Mouse (Mus musculus): ENCODE results near the gene Arhgef3. TPM values are rescaled to one million over a fixed set of nuclear protein-coding genes. Genes with fewer than 3 reads are reported as not detected.

Arhgef3 gene
- polyA plus RNA-seq, 1 experiment from 2014 or later: 4.2 TPM

DNA sequence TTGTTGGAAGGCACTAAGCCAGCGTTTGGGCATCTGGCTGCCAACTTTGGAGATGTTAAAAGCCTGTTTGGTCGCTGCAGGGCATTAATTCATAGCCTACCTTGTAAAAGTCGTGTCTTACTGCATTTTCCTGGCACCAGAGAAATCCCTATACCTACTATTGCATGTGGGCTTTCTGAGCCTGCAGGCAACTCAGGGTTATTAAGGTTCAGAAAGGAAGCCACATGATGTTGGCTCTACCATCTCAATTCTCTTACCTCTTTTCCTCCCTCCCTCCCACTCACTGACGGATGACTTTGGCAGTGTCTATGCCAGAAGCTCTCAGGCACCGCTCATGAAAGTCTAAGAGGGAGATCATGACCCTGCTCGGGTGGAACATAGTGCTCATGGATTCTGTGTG, 210.8 kb downstream of the Arhgef3 start:
- no peak overlapping the region for H3K9ac ChIP-seq
- H3K27ac ChIP-seq: no peak overlapping the region
- no peak overlapping the region for H3K4me2 ChIP-seq (replicated peaks)
- peaks cover 3% of the 10 kb centered on the region; the same call in 1 of the 2 replicates for H3K9me3 ChIP-seq
- ATAC-seq (ENCODE audit: low FRiP score, low read depth): no peak
- H3K4me3 ChIP-seq: no peak overlapping the region
- H3K4me1 ChIP-seq: no peaks in the 10 kb centered on the region
- no peaks in the 10 kb centered on the region for H3K27me3 ChIP-seq (replicated peaks)
- no peaks in the 10 kb centered on the region for H3K36me3 ChIP-seq
- WGBS: 79% methylated on average over 6 of the region's 6 CpGs

GRCm38 (mm10) chr14:27327862-27328261, 213.2 kb downstream of the Arhgef3 start:
- no peak overlapping the region for H3K4me3 ChIP-seq
- no peak overlapping the region for H3K4me2 ChIP-seq (replicated peaks)
- no peak overlapping the region for H3K9ac ChIP-seq
- no peaks in the 10 kb centered on the region for H3K4me1 ChIP-seq
- no peak for ATAC-seq (ENCODE audit: low FRiP score, low read depth)
- H3K36me3 ChIP-seq: no peaks in the 10 kb centered on the region
- H3K9me3 ChIP-seq: peaks cover 3% of the 10 kb centered on the region; the same call in 1 of the 2 replicates
- no peak overlapping the region for H3K27ac ChIP-seq
- H3K27me3 ChIP-seq (replicated peaks): no peaks in the 10 kb centered on the region
- WGBS: 75% methylated on average over 3 of the region's 3 CpGs

GRCm38 (mm10) chr14:27328952-27329351, 214.3 kb downstream of the Arhgef3 start:
- no peak for ATAC-seq (ENCODE audit: low FRiP score, low read depth)
- no peak overlapping the region for H3K27ac ChIP-seq

GRCm38 (mm10) chr14:27331490-27332035, 216.9 kb downstream of the Arhgef3 start:
- H3K9ac ChIP-seq: no peak overlapping the region
- no peaks in the 10 kb centered on the region for H3K36me3 ChIP-seq
- H3K9me3 ChIP-seq: no peaks in the 10 kb centered on the region
- peaks cover 13% of the 10 kb centered on the region for H3K27me3 ChIP-seq (replicated peaks)
- H3K4me2 ChIP-seq (replicated peaks): no peak overlapping the region
- WGBS: 56% methylated on average over 10 of the region's 10 CpGs
- H3K27ac ChIP-seq: no peak overlapping the region
- H3K4me3 ChIP-seq: no peak overlapping the region
- no peak for ATAC-seq (ENCODE audit: low FRiP score, low read depth)
- peaks cover 13% of the 10 kb centered on the region; the same call in 1 of the 2 replicates for H3K4me1 ChIP-seq

More at GRCm38 (mm10) chr14:27328952-27329351, 214.3 kb downstream of the Arhgef3 start:
- H3K4me3 ChIP-seq: no peak overlapping the region
- no peak overlapping the region for H3K9ac ChIP-seq
- H3K4me2 ChIP-seq (replicated peaks): no peak overlapping the region
- 0 out of 2 replicates have a peak, but pooled peaks cover 4% of the 10 kb centered on the region for H3K27me3 ChIP-seq (replicated peaks)
- H3K36me3 ChIP-seq: no peaks in the 10 kb centered on the region
- WGBS: 92% methylated on average over 3 of the region's 3 CpGs
- no peaks in the 10 kb centered on the region for H3K4me1 ChIP-seq
- no peaks in the 10 kb centered on the region for H3K9me3 ChIP-seq

DNA sequence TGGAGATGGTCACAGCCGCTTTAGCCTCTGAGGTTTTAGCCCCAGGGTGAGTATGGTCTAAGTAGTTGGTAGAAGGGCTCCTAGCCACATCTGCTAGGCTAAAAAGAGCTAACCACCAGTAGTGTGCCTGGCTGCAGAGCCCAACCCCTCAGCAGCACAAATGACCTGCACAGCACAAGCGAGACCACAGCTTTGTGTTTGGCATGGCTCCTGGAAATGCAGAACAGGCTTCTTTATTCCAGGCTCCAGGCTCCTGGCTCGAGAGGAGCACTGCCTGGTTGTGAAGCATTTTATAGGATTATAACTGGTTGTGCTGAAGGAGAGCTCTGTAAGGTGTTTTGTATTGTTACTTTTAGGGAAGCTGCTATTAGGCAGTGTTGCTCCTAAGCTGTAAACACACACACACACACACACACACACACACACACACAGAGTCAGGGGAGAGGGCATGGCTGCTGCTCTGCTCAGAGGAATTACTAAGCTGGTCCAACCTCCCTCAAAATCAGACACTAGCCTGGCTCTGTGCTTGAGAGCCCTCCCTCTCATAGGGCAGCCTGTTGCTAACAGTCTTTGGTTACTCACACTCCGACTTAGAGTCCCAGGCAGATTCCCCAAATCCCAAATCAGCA, 217.8 kb downstream of the Arhgef3 start:
- peaks cover 22% of the 10 kb centered on the region for H3K27me3 ChIP-seq (replicated peaks)
- no peaks in the 10 kb centered on the region for H3K9me3 ChIP-seq
- no peak overlapping the region for H3K4me3 ChIP-seq
- 51% methylated on average over 4 of the region's 4 CpGs for whole genome bisulfite sequencing
- H3K9ac ChIP-seq: no peak overlapping the region
- ATAC-seq (ENCODE audit: low FRiP score, low read depth): no peak
- H3K4me1 ChIP-seq: peaks cover 13% of the 10 kb centered on the region; the same call in 1 of the 2 replicates
- H3K4me2 ChIP-seq (replicated peaks): no peak overlapping the region
- H3K27ac ChIP-seq: no peak overlapping the region
- no peaks in the 10 kb centered on the region for H3K36me3 ChIP-seq

GRCm38 (mm10) chr14:27335331-27336207, 220.9 kb downstream of the Arhgef3 start:
- peak overlapping the region; percentile 98 for H3K4me2 ChIP-seq (replicated peaks)
- H3K36me3 ChIP-seq: no peaks in the 10 kb centered on the region
- H3K4me1 ChIP-seq: peaks cover 13% of the 10 kb centered on the region; the same call in 1 of the 2 replicates
- H3K9me3 ChIP-seq: no peaks in the 10 kb centered on the region
- H3K27me3 ChIP-seq (replicated peaks): peaks cover 23% of the 10 kb centered on the region
- H3K27ac ChIP-seq: no peak overlapping the region
- peak; percentile 77 for ATAC-seq (ENCODE audit: low FRiP score, low read depth)
- WGBS: 2% methylated on average over 37 of the region's 37 CpGs
- peak overlapping the region; percentile 56 for H3K9ac ChIP-seq
- peak overlapping the region; percentile 47 for H3K4me3 ChIP-seq

GRCm38 (mm10) chr14:27336208-27337114, 221.8 kb downstream of the Arhgef3 start:
- peak overlapping the region; percentile 56 for H3K9ac ChIP-seq
- peaks cover 23% of the 10 kb centered on the region for H3K27me3 ChIP-seq (replicated peaks)
- peak; percentile 33; the same call in 1 of the 2 replicates for ATAC-seq (ENCODE audit: low FRiP score, low read depth)
- peak overlapping the region; percentile 47 for H3K4me3 ChIP-seq
- no peaks in the 10 kb centered on the region for H3K9me3 ChIP-seq
- peak overlapping the region; percentile 98 for H3K4me2 ChIP-seq (replicated peaks)
- peaks cover 13% of the 10 kb centered on the region; the same call in 1 of the 2 replicates for H3K4me1 ChIP-seq
- 3% methylated on average over 34 of the region's 34 CpGs for WGBS
- no peaks in the 10 kb centered on the region for H3K36me3 ChIP-seq
- H3K27ac ChIP-seq: no peak overlapping the region

- no peak for ATAC-seq (ENCODE audit: low FRiP score, low read depth)
- Histone ChIP-seq H3K9me3 (no peaks in the 10 kb centered on the region), H3K9ac (no peak overlapping the region), H3K4me3 (no peak overlapping the region), H3K36me3 (no peaks in the 10 kb centered on the region), H3K27me3 (replicated peaks) (peaks cover 23% of the 10 kb centered on the region), H3K27ac (no peak overlapping the region), H3K4me2 (replicated peaks) (peak overlapping the region; percentile 98), H3K4me1 (peaks cover 13% of the 10 kb centered on the region; the same call in 1 of the 2 replicates)
- WGBS: 66% methylated on average over 6 of the region's 6 CpGs
Observed at GRCm38 (mm10) chr14:27337156-27337555, 222.5 kb downstream of the Arhgef3 start.

DNA sequence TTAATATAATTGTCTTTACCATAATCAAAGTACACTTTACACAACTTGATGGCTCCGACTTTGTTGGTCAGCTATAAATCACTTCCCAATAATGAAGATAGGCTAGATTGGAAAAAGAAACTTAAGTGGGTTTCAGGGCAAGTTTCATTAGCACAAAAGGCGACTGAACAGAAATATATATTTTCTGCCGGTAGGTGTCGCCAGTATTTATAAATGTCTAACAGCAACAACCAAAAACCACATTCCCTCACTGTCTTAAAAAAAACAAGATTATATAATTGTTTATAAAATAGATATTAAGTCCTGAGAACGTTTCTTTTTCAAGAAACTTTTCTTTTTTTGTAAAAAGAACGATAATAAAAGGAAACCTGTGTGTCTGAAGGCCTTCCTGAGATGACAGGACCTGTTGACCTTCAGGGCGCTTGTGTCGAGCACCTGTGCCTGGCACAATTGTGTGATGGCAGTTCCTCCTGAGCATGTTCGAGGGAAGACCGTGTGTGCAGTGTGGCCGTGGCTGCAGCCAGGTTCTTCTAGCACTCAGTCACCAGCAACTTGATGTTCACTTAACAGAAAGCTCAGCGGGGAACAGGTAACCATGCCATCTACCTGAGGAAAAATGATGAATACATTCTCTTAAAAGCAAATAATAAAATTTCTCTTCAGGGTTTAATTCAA, 223.5 kb downstream of the Arhgef3 start:
- WGBS: 41% methylated on average over 12 of the region's 12 CpGs
- H3K36me3 ChIP-seq: no peaks in the 10 kb centered on the region
- H3K9me3 ChIP-seq: no peaks in the 10 kb centered on the region
- peaks cover 23% of the 10 kb centered on the region for H3K27me3 ChIP-seq (replicated peaks)
- H3K27ac ChIP-seq: no peak overlapping the region
- no peak overlapping the region for H3K4me2 ChIP-seq (replicated peaks)
- no peak overlapping the region for H3K9ac ChIP-seq
- H3K4me3 ChIP-seq: no peak overlapping the region
- H3K4me1 ChIP-seq: peaks cover 13% of the 10 kb centered on the region; the same call in 1 of the 2 replicates
- ATAC-seq (ENCODE audit: low FRiP score, low read depth): no peak

GRCm38 (mm10) chr14:27340682-27341415, 226.2 kb downstream of the Arhgef3 start:
- no peak overlapping the region for H3K9ac ChIP-seq

More at GRCm38 (mm10) chr14:27340682-27341415, 226.2 kb downstream of the Arhgef3 start:
- Histone ChIP-seq H3K27me3 (replicated peaks) (peaks cover 16% of the 10 kb centered on the region), H3K4me2 (replicated peaks) (no peak overlapping the region), H3K27ac (no peak overlapping the region), H3K4me3 (no peak overlapping the region), H3K36me3 (no peaks in the 10 kb centered on the region), H3K9me3 (no peaks in the 10 kb centered on the region), H3K4me1 (peaks cover 7% of the 10 kb centered on the region; the same call in 1 of the 2 replicates)
- 71% methylated on average over 5 of the region's 5 CpGs for WGBS
- ATAC-seq (ENCODE audit: low FRiP score, low read depth): no peak

Measured in neural tube, embryonic 12.5 days (tissue).